Mouse (Mus musculus): Measurements from ENCODE around the gene Lsm6. TPM values are rescaled to one million over a fixed set of nuclear protein-coding genes. Genes with fewer than 3 reads are reported as not detected.
"Not testable (repeated sequence)": the region's sequence is repeated elsewhere in the genome, so short reads cannot be mapped to it uniquely, and the experiment has no call there.

Lsm6 gene
- 10 to 100 TPM; 80.7 to 85.5 TPM for total RNA-seq (2021)
- long read RNA-seq, experiment 1, transcript Lsm6-204 (3 exons, 541 nt), result major isoform, 23 of 124 reads
- long read RNA-seq, experiment 1, transcript Lsm6-201 (4 exons, 2,107 nt), result minor isoform, 8 of 124 reads
- long read RNA-seq, experiment 1, transcript Lsm6-203 (5 exons, 3,792 nt), result minor isoform, 10 of 124 reads
- long read RNA-seq, experiment 1, partial matches to known transcripts, result 3 of 124 reads
- long read RNA-seq, experiment 1, other reads (novel, unspliced or antisense), result 80 of 124 reads
- long read RNA-seq, experiment 2, transcript Lsm6-201 (4 exons, 2,107 nt), result minor isoform, 5 of 124 reads
- long read RNA-seq, experiment 2, transcript Lsm6-204 (3 exons, 541 nt), result major isoform, 26 of 124 reads
- long read RNA-seq, experiment 2, transcript Lsm6-203 (5 exons, 3,792 nt), result minor isoform, 6 of 124 reads
- long read RNA-seq, experiment 2, partial matches to known transcripts, result 3 of 124 reads
- long read RNA-seq, experiment 2, other reads (novel, unspliced or antisense), result 84 of 124 reads

DNA sequence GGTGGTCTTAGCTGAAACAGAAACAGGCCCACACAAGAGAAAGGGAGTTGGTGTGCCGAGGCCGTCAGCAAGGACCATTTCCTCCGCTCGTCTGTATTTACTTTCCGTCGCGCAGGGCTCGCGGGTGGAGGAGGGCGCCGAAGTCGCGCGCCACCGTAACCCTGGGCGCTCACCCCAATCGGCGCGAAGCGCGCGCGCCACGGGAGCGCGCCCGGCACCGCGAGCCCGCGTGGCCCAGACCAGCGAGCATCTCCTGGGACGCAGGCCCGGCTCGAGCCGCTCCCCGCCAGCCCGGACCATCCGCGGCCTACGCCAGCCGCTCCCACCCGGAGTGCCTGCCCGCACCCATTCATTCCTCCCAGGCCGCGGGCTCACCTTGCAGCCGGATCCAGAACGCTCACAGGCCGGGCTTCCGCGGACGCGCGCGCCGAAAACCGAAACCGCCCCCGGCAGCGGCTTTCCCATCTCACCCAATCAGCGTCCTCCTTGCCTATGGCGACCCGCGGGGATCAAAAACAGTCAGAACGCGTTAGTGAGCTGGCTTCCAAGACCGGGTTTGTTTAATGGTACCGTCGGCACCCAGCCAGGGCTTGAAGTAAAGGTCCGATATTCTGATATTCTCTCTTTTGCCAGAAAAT is at the start of gene Lsm6:
Gene Lsm6, minus strand, starts transcription at position 468 of the 638 bp plus-strand sequence.
- peak; percentile 99 for DNase-seq (ENCODE audit: low spot score)

DNA sequence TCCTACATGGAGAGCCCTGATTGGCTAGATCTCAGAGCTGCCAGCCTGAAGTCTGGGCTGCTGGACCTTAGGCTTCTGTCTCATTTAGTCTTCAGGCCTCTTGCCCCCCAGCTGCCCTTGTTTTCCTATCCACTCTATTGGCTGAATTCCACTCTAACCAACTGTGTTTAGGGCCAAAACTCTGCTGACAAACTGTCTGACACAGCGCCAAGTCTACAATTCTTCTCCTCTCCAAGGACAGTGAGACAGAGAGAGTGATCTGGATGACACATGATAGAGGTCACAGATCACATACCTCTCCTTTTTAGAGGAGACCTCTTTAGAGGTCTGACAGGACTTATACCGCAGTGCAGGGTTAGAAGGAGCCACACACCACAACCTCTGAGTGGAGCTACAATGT is 46.1 kb upstream of the Lsm6 start:
- DNase-seq (ENCODE audit: low spot score), result no peak

DNA sequence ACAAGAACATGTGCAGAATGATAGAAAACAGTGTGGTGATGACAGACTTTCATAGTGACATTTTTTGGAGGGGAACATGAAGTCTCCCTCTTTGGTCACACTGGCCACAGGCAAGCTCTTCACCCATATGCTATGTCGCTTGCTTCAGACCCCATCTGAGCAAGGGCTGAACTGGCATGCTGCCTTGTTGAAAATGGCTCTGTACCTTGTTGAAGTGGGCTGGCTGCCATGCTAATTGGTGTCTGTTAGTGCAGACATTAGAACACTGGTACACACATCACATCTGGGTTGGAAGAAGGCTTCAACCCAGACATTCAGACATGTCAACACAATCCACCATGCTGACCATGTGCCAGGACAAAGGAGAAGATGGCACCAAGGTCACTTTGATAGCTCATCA is 42.1 kb upstream of the Lsm6 start:
- DNase-seq (ENCODE audit: low spot score), result no peak

DNA sequence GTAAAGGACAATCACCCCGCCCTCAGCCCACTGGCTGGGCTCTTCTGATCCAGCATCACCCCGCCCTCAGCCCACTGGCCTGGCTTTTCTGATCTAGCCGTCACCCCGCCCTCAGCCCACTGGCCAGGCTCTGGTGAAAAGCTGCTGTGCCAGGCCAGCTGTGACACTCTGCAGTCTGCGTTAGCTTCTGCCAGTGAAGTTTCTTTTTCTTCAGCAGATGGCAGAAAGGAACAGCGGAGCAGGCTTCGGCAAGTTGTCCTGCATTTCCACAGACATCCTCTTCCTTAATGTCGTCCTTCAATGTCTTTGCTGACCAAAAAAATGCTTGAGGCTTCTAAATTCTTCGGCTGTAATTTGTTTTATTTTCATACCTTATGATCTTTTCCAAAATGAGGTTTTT is 41.1 kb upstream of the Lsm6 start:
- no peak for DNase-seq (ENCODE audit: low spot score)

DNA sequence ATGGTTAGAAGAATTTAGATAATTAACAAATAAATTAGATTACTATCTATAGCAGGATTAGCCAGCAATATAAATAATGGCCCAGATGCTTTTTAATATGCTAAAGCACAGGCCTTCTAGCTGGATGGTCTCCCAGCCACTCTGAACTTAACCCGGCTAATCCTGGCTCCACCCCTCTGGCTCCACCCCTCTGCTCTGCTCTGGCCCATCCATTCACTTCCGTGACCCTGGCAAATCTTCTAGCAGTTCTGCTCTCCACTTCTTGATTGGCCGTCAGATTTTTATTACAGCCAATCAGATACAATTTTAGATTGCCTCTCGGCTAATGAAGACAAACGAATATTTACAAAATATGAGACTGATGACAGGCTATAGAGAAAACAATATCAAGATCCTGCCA is 39.8 kb upstream of the Lsm6 start:
- DNase-seq (ENCODE audit: low spot score), result no peak

DNA sequence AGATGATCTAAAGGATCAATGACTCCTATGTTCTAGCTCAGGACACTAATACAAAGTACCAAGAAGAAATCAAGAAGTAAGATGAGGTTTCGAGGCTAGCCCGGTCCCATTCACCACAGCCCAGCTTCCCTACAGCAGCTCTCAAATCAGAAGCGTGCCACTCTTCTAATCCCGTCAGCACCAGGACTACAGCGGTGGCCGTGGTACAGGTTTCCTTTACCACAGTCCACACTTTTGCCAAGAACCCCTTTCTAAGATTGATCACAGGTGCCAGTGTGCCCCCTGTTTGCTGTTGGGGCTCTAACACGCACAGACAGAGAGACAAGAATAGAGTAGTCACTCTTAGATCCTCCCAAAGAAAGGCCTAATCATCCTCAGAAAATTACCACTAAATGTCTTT is 36.5 kb upstream of the Lsm6 start:
- DNase-seq (ENCODE audit: low spot score), result no peak

DNA sequence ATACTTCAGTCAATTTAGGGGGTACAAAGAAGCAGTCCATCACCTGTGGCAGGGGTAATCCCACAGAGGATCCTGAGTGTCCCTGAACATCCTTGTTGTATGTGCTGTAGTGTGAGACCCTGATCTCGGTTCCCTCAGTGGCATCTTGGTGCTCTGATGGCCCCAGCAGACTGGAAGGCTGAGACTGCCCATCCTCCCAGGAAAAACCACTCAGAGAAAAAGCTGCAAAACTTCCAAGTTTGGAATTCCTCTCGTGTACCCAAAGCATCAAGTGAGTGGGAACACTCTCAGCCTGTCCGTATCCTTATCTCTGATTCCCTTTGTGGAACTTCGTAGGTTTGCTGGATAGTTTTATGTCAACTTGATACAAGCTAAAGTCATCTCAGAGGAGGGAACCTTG is 31.3 kb upstream of the Lsm6 start:
- no peak for DNase-seq (ENCODE audit: low spot score)

DNA sequence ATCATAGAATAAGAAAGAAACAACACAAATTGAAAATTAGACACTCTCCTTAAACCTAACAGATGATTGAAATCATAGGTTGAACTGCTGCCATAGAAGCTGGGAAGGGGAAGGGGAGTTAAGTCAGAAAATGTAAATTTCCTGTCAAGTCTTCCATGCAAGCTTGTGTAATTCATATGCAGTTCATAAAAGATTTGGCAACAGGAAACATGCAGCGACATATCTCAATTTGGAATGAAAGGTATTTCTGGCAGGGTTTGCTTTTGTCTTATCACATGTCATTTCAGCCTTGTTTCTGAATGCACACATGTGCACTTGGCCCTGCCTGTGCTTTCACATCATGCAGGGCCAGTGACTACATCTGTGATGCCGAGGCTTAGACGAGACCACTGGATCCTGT is 26.3 kb upstream of the Lsm6 start:
- no peak for DNase-seq (ENCODE audit: low spot score)

DNA sequence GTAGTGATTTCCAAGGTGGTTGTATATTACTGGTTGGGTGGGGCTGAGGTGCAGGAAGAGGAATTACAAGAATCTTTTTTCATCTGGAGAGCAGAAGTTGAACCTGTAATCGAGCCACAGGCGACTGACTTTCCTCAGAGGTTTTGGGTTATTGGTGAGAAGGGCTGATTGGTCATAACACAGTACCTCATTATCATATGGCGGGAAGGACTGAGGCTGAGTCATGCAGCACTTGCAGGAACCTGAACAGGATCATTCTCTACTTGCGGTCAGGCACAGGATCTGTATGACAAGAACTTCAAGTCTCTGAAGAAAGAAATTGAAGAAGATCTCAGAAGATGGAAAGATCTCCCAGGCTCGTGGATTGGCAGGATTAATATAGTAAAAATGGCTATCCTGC is 23.6 kb upstream of the Lsm6 start:
- no peak for DNase-seq (ENCODE audit: low spot score)

DNA sequence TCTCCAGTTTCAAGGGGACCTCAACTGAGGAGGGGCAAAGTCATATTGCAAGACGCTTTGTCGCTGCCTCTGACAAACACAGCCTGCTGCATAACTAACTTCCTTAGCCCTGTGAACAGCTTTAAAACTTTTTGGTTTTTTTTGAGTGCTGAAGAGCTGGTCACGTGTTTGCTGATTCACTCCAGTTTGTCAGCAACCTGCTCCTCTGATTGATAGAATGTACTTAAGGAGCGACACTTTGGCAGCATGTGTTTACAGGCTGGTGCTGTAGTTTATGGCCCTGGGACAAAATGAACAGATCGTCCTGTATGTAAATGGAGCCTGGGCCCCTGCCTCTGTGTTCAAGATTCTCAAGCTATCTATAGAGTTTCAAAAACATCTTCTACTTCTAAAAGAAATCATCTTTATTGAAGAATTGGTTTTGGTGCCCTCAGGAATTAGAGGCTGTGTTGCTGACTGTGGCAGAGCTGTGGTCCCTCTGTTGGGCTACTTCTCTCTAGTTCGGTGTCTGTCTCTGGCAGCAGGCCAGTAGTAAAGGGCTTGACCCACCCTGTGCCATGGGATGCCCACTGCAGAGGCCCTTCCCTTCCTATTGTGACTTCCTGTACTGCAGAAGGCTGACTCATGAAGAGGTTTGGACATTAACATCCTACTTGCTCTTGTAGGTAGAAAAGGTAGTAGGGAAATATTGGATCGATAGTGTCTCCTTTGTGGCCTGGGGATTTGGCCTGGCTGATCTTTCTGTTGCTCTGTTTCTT is 17.9 kb upstream of the Lsm6 start:
- DNase-seq (ENCODE audit: low spot score), result no peak

DNA sequence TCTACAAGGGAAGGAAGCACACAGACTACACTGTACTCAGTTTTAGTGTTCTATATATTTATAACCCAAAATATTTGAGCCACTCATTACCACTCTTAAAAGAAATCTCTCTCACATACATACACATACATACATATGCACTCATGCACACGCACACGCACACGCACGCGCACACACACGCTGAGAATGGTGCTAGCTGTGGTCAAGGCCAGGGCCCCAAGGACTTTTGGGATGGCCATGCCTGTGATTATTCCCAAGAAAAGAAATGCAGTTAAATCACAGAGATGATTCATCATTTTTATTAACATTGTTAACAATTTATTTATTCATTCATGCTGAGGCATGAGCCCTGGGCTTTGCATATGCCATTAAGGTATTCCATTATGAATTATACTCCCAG is 15.2 kb upstream of the Lsm6 start:
- DNase-seq (ENCODE audit: low spot score), result no peak

DNA sequence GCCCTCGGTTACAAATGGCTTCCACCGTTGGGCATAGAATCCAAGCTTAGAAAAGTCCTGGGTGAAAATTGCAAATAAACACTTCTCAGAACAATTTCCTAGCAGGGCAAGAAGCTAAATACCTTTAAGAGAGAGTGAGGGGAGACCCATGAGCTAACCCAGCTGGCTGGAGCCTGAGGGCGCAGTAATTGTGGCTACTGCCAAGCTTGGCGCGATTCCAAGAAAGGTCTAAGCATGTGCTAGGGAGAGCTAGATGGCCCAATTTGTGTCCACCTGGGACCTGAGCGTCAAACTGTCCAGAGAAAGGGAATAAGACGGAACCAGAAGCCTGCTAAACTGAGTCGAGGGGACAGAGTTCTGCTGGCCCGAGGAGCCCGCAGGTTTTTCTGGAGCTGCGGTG is 7.5 kb upstream of the Lsm6 start:
- no peak for DNase-seq (ENCODE audit: low spot score)

DNA sequence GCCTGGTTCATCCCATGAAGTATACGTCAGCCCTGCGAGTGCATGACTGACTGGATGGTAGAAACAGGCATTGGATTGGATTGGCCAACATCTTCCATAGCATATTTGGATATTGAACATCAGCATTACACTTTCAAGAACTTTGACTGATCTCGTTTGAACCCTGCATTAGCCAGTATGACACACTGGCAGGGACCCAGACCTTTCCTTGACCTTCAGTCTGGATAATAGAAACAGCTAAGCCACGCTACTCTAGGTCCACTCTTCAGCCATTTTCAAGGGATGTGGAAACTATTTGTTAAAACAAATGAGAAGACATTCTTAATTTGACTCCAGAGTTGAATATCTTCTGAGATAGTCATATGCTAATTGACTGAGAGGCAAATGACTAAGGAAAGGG is 3.6 kb upstream of the Lsm6 start:
- no peak for DNase-seq (ENCODE audit: low spot score)

DNA sequence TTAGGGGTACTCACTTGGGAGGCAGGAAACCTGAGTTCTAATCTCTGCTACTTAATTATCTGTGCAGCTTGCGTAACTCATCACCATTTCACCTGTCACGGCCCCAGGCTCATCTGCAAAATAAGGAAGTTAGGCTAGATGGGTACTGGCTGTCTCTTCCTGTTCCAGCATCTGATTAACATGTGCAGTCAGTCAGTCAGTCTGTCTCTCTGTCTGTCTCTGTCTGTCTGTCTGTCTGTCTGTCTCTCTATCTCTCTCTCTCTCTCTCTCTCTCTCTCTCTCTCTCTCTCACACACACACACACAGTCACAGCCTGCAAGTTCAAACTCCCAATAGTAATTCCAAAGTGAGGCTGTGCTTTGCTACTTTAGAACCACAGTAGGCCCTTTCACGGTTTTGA is 967 bp downstream of the Lsm6 start:
- not testable (repeated sequence) for DNase-seq (ENCODE audit: low spot score)

DNA sequence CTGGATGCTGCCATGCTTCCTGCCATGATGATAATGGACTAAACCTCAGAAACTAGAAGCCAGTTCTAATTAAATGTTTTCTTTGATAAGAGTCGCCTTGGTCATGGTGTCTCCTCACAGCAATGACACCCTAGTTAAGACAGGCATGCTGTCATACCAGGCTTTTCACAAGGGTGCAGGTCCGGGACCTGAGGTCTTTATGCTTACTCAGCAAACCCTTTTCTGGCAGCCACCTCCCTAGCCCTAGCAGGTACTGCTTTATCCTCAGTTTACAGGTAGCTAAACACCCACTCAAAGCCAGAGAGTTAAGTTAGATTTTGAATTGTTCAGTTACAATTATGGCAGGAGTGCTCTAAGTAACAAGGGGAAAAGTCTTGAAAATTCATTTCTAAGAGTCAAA is 6.2 kb downstream of the Lsm6 start:
- no peak for DNase-seq (ENCODE audit: low spot score)

DNA sequence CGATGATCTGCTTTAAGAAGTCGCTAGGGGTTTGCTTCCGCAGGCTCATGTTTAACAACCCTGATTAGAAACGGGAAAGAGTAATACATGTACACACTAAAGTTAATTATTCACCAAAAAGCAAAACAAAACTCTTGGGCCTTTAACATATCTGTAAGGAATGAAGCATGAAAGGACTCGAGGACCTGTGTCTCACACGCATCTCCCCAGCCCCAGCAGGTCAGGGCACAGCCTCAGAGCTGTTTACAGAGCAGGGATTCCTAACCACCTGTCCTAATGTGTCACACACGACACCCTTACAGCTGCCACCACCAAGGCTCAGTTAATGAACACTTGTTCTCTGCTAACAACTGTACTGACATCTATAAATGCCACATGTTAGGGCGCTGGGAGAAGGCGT is 7.9 kb downstream of the Lsm6 start:
- peak; percentile 30 for DNase-seq (ENCODE audit: low spot score)

DNA sequence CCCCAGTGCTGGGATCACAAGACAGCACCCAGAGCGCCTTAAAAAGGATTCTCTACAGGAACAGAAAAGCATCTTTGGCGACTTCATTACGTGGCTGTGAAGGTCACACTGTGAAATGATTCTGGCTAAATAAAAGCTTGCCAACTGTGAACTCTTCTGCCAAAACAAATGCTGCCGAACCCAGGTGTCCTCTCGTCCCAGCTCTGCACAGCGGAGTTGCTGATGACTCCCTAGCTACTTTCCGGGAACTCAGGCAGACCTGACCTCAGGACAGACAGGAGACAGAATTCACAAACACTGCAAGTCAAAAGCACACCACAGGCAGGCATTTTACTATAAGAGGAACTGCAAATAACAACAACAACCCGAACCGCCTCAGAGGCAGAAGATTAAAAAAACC is 8.5 kb downstream of the Lsm6 start:
- DNase-seq (ENCODE audit: low spot score), result no peak

DNA sequence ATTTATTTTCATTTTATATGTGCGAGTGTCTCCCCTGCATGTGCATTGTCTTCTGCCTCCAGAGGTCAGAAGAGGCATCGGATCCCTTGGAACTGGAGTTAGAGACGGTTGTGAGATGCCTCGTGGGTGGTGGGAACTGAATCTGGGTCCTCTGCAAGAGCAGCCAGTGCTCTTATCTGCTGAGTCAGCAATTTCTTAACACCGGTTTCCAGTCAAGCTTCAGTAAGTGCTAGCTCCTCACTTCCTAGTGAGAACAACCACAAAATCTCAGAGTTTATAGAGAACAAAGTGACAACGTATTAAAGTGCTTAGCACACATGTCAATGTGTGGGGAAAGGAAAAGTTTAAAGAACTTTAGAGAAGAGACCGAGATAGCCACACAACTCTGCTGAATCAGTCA is 9.2 kb downstream of the Lsm6 start:
- DNase-seq (ENCODE audit: low spot score), result no peak

DNA sequence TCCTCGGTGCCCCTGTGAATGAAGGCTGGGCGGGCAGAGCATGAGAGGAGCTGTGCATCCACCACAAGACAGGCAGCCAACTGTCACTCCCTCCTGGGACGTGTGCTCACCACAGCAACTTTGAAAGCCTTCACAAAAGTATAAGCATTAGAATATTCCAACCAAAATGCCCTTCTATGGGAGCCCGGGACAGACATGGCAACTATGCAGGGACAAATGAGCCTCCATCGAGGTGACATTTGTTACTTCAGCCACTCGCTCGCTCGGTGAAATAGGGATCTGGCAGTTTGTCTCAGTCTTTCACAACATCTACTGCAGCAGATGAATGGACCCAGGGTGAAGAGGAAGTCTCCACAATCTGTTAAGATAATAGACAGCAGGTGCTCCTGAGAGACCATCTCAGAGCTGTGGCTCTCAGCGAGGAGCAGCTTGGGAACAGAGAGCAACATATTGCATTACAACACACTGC is 10.7 kb downstream of the Lsm6 start:
- no peak for DNase-seq (ENCODE audit: low spot score)

DNA sequence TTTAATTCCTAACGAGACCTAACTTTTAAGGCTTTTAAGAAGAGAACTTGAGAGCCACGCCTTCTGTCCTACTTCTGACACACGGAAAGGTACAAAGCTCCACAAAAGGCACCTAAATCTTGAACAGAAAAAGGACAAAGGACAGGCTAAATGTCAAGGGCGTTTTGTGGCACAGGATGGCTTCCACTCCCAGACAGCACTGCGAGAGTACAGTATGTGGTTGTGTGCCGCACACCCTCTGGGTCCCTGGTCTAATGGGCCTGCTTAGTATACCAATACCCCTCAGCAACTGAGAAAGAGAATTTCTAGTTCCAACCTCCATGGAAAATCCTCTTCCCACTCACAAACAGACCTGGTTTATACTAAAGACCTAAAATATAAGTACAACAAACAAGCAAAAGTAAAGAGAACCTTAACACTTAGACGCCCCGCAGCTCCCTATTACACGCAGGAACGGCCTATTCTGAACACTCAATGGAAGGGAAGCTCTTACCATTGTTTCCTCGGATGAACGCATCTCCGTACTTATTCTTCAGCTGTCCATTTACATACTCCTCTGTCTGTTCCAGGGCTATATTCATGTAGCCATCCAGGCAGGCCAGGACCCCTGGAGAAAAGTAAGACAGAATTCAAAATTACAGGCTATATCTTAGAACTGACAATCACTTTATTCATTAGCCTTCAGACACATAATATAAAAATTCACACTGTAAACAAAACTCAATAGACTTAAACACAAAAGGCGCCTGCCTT is 11.3 kb downstream of the Lsm6 start:
- no peak for DNase-seq (ENCODE audit: low spot score)

DNA sequence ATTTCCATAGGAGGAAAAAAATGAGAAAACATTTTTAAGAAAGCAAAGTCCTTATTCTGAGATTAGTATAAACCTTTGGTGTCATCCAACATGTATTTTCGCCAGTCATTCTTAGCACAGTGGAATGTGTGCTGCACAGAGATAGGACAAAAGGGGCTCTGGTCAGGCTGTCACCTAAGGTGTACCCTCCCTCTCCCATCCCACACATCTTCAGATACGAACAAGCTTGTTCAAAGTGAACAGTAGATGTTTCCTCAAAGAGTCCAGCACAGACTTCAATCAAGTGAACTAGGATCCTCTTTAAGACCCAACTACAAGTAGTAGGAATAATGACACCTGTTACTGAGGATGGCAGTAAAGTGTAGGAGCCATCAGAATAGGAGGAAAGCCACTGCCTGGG is 12.1 kb downstream of the Lsm6 start:
- DNase-seq (ENCODE audit: low spot score), result no peak

DNA sequence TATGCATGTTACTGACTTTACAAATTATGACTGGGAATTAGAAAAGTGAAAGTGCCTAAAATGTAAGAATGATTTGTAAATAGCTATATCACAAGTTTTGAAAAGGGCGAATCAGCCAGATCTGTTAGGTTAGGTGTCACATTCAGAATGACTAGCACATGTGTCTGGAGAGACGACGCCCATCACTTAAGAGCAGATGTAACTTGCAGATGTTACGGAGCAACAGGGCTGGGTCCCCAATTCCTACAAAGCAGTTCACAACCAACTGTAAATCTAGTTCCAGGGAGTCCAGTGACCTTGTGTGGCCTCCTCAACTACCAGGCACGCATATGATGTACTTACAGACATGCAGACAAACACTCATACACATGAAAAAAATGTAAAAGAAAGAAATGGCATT is 12.5 kb downstream of the Lsm6 start:
- DNase-seq (ENCODE audit: low spot score), result no peak

Measured in gastrocnemius, adult 18-20 months (tissue).